Mouse (Mus musculus): ENCODE measurements around the gene Wipi2.

DNA sequence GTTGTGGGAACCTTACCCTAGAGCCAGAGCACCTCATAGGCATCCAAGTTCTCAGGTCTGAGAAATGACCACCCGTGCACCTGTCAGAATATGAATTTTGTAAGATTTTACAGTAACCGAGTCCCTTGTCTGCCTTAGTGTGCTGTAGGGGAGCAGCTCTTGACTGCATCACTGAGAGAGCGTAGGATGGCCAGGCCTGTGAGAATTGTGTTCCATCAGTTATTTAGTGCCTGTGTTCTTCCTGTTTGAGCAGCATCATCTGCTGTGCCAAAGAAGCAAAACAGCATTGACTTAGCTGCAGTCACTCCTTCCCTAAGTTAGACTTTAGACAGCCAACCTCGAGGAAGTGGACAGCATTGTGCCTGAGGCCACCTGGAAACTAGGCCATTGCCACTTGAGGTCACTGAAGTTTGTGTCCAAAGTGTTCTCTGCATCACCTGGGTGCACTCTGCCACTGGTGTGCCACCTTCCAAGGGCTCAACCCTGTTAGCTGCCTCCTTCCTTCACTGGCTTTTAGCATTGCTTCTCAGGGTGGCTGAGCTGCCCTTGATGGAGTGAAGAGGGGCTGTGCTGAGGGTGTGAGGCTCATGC lies 22.1 kb downstream of the Wipi2 start:
- no peak for TF ChIP-seq CTCF (IDR thresholded peaks at IDR 0.05; ENCODE audit: extremely low read depth, insufficient read depth, low read length)
- TF ChIP-seq POLR2A (IDR thresholded peaks at IDR 0.05; ENCODE audit: extremely low read depth, insufficient read depth, low read length): no peak

Measured in cortical plate, adult 2 months (tissue).